In the genomic region with DNA sequence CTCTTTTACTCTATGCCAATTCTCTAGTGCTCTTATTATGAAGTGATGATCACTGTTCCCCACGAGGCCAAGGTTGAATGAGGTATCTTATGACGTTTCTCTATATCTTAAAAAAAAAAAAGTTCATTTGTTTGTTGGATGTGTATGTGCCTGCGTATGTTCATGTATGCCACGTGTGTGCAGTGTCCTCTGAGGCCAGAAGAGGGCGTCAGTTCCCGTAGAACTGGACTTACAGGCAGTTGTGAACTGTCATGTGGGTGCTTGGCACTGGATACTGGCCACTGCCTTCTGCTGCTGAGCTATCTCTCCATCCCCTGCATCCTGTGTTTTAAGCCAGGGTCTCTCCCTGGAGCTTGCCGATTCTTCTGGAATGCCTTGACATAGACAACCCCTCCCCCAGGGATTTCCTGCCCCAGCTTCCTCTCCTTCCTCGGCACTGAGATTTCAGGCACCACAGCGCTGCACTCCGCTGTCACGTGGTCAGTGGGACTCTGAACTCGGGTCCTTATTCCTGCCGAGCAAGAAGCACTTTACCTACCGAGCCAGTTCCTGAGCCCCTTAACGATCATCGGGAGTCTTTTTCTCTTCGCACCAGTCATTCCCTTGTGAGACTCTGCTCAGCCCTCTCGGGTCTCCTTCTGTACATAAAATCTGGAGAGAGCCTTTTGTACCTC, we compare ENCODE assay signal across 23 mouse cellular contexts.
DNase-seq lines count a peak whose midpoint lies in the region; ATAC-seq and TF ChIP-seq lines count a peak whose summit lies in the region.
"Had no signal": no experiment of that assay in that cellular context is flagged by ENCODE, and none has a peak within 500 bp of the region (broad histone marks: within the 10 kb centered on the region; RNA-seq: fewer than 3 reads in every experiment).

No protein-coding gene starts in this region.

- H3K9me3 ChIP-seq in kidney, postnatal 0 days (replicated peaks; ENCODE audit: low read length): no peaks in the 10 kb centered on the region
- peaks cover 4% of the 10 kb centered on the region; the same call in 1 of the 2 replicates for H3K9me3 ChIP-seq in kidney, embryonic 16.5 days (ENCODE audit: low read length)
- no peaks in the 10 kb centered on the region for H3K9me3 ChIP-seq in midbrain, postnatal 0 days (ENCODE audit: low read length)
- peaks cover 10% of the 10 kb centered on the region for H3K9me3 ChIP-seq in midbrain, embryonic 14.5 days (ENCODE audit: control insufficient read depth, low read length)
- H3K9me3 ChIP-seq: G1E; heart, embryonic 10.5 days; limb, embryonic 10.5 days; liver, embryonic 15.5 days had no signal

- ATAC-seq in kidney, postnatal 0 days (replicated peaks; ENCODE audit: low FRiP score, low read depth): no peak
- no peak for ATAC-seq in kidney, embryonic 16.5 days (ENCODE audit: low FRiP score, low TSS enrichment)
- no peak for ATAC-seq in midbrain, postnatal 0 days (ENCODE audit: low FRiP score)
- no peak for ATAC-seq in midbrain, embryonic 14.5 days (ENCODE audit: low FRiP score, low TSS enrichment)
- ATAC-seq in megakaryocyte-erythroid progenitor cell, adult 5-6 weeks (replicated peaks; ENCODE audit: low FRiP score, low TSS enrichment, poor library complexity, severe bottlenecking): no peak

- peak; percentile 5; the same call in 1 of the 2 replicates for TF ChIP-seq CTCF in kidney, postnatal 0 days (IDR thresholded peaks at IDR 0.05; ENCODE audit: low read depth)
- 0 out of 2 replicates have a peak, but pooled peaks have one; percentile 7 for TF ChIP-seq CTCF in midbrain, postnatal 0 days (IDR thresholded peaks at IDR 0.05)

- no peak overlapping the region for H3K27ac ChIP-seq in kidney, postnatal 0 days
- no peak overlapping the region for H3K27ac ChIP-seq in kidney, embryonic 16.5 days (ENCODE audit: low read length)
- H3K27ac ChIP-seq in midbrain, postnatal 0 days (ENCODE audit: low read depth, low read length): no peak overlapping the region
- no peak overlapping the region for H3K27ac ChIP-seq in midbrain, embryonic 14.5 days (replicated peaks; ENCODE audit: low read depth, low read length)
- H3K27ac ChIP-seq: embryonic facial prominence, embryonic 10.5 days; gastrocnemius, adult 2 months; heart, embryonic 10.5 days; hindbrain, embryonic 10.5 days; left cerebral cortex, adult 2 months; limb, embryonic 10.5 days; liver, embryonic 15.5 days; midbrain, embryonic 10.5 days; neural tube, embryonic 13.5 days; stomach, postnatal 0 days had no signal

- no peak overlapping the region for H3K9ac ChIP-seq in kidney, postnatal 0 days (ENCODE audit: low read depth, low read length)
- no peak overlapping the region for H3K9ac ChIP-seq in kidney, embryonic 16.5 days (replicated peaks; ENCODE audit: low read length)
- H3K9ac ChIP-seq in midbrain, postnatal 0 days (replicated peaks; ENCODE audit: low read length, poor library complexity, severe bottlenecking): no peak overlapping the region
- H3K9ac ChIP-seq in midbrain, embryonic 14.5 days (replicated peaks; ENCODE audit: low read length): no peak overlapping the region
- H3K9ac ChIP-seq: liver, embryonic 15.5 days; neural tube, embryonic 13.5 days had no signal

- intact Hi-C loops in left cerebral cortex, postnatal 36 days (cut with DNase I): no loop called here

- no peak overlapping the region for H3K4me3 ChIP-seq in kidney, postnatal 0 days (replicated peaks; ENCODE audit: low read depth, low read length)
- no peak overlapping the region for H3K4me3 ChIP-seq in kidney, embryonic 16.5 days (ENCODE audit: low read length)
- H3K4me3 ChIP-seq in midbrain, postnatal 0 days (ENCODE audit: low read depth, low read length): no peak overlapping the region
- H3K4me3 ChIP-seq in midbrain, embryonic 14.5 days (replicated peaks; ENCODE audit: low read depth, low read length): no peak overlapping the region
- H3K4me3 ChIP-seq: embryonic facial prominence, embryonic 10.5 days; gastrocnemius, adult 2 months; heart, embryonic 10.5 days; hindbrain, embryonic 10.5 days; left cerebral cortex, adult 2 months; limb, embryonic 10.5 days; liver, embryonic 15.5 days; midbrain, embryonic 10.5 days; neural tube, embryonic 13.5 days had no signal

- no peaks in the 10 kb centered on the region for H3K4me1 ChIP-seq in kidney, postnatal 0 days (replicated peaks; ENCODE audit: insufficient read depth, low read length)
- H3K4me1 ChIP-seq in kidney, embryonic 16.5 days (ENCODE audit: insufficient read depth, low read length): no peaks in the 10 kb centered on the region
- no peaks in the 10 kb centered on the region for H3K4me1 ChIP-seq in midbrain, postnatal 0 days (ENCODE audit: insufficient read depth, low read length)
- no peaks in the 10 kb centered on the region for H3K4me1 ChIP-seq in midbrain, embryonic 14.5 days (ENCODE audit: control insufficient read depth, insufficient read depth, low read length)
- H3K4me1 ChIP-seq: heart, embryonic 10.5 days; liver, embryonic 15.5 days; midbrain, embryonic 10.5 days had no signal

- DNase-seq in kidney, postnatal 0 days (ENCODE audit: low spot score): no peak
- DNase-seq in midbrain, postnatal 0 days (ENCODE audit: low spot score): no peak
- no peak for DNase-seq in midbrain, embryonic 14.5 days
- DNase-seq in ZHBTc4 (ENCODE audit: low read depth, low spot score): peak; percentile 47
- DNase-seq in testis, postnatal 14 days (ENCODE audit: low spot score): peak; percentile 67
- no peak for DNase-seq in left cerebral cortex, postnatal 36 days (ENCODE audit: low spot score in 2 of 2)
- DNase-seq: cerebellum, adult 18-20 months; gastrocnemius, adult 2 months; lung, postnatal 10 days; right cerebral cortex, adult 18-20 months; thymus, postnatal 36 days had no signal

- no peaks in the 10 kb centered on the region for H3K36me3 ChIP-seq in kidney, postnatal 0 days (ENCODE audit: insufficient read depth, low read length)
- H3K36me3 ChIP-seq in kidney, embryonic 16.5 days (ENCODE audit: insufficient read depth, low read length): no peaks in the 10 kb centered on the region
- no peaks in the 10 kb centered on the region for H3K36me3 ChIP-seq in midbrain, postnatal 0 days (ENCODE audit: insufficient read depth, low read length)
- no peaks in the 10 kb centered on the region for H3K36me3 ChIP-seq in midbrain, embryonic 14.5 days (ENCODE audit: control insufficient read depth, insufficient read depth, low read length)
- H3K36me3 ChIP-seq: embryonic facial prominence, embryonic 10.5 days; G1E; heart, embryonic 10.5 days; hindbrain, embryonic 10.5 days; limb, embryonic 10.5 days; liver, embryonic 15.5 days; midbrain, embryonic 10.5 days; neural tube, embryonic 13.5 days had no signal

- no peaks in the 10 kb centered on the region for H3K27me3 ChIP-seq in kidney, postnatal 0 days (ENCODE audit: insufficient read depth, low read length)
- H3K27me3 ChIP-seq in kidney, embryonic 16.5 days (ENCODE audit: insufficient read depth, low read length): no peaks in the 10 kb centered on the region
- no peaks in the 10 kb centered on the region for H3K27me3 ChIP-seq in midbrain, postnatal 0 days (ENCODE audit: insufficient read depth, low read length)
- H3K27me3 ChIP-seq in midbrain, embryonic 14.5 days (ENCODE audit: control insufficient read depth, insufficient read depth, low read length): no peaks in the 10 kb centered on the region
- H3K27me3 ChIP-seq: neural tube, embryonic 13.5 days had no signal

- 44% methylated on average over 18 of the region's 18 CpGs for WGBS in kidney, postnatal 0 days
- WGBS in kidney, embryonic 16.5 days: 39% methylated on average over 18 of the region's 18 CpGs
- 42% methylated on average over 18 of the region's 18 CpGs for WGBS in midbrain, postnatal 0 days
- WGBS in midbrain, embryonic 14.5 days: 46% methylated on average over 18 of the region's 18 CpGs

- no peak overlapping the region for H3K4me2 ChIP-seq in kidney, postnatal 0 days (ENCODE audit: low read length)
- H3K4me2 ChIP-seq in kidney, embryonic 16.5 days (replicated peaks; ENCODE audit: low read depth, low read length): no peak overlapping the region
- no peak overlapping the region for H3K4me2 ChIP-seq in midbrain, postnatal 0 days (ENCODE audit: low read depth, low read length, poor library complexity, severe bottlenecking)
- no peak overlapping the region for H3K4me2 ChIP-seq in midbrain, embryonic 14.5 days (ENCODE audit: low read length)
- H3K4me2 ChIP-seq: liver, embryonic 15.5 days; neural tube, embryonic 13.5 days had no signal

Comparison
In these comparisons a context has a peak if more than half of its experiments do, and no peak if none do; other contexts are left out.
1. DNase-seq: peak in ZHBTc4 (single experiment) and testis, postnatal 14 days (single experiment); none in kidney, postnatal 0 days (single experiment), midbrain, postnatal 0 days (single experiment), midbrain, embryonic 14.5 days (single experiment) and left cerebral cortex, postnatal 36 days (0 of 2).